Mouse (Mus musculus): Measurements from ENCODE around the gene Nt5dc2.

Gene Nt5dc2

GRCm38 (mm10) chr14:31134015-31135000, 3.5 kb downstream of the Nt5dc2 start:
- no peak for DNase-seq (ENCODE audit: low read depth in 2 of 2, low spot score in 2 of 2)

GRCm38 (mm10) chr14:31135495-31136410, 4.9 kb downstream of the Nt5dc2 start:
- no peak for DNase-seq (ENCODE audit: low read depth in 2 of 2, low spot score in 2 of 2)

GRCm38 (mm10) chr14:31136411-31137280, 5.8 kb downstream of the Nt5dc2 start:
- no peak for DNase-seq (ENCODE audit: low read depth in 2 of 2, low spot score in 2 of 2)

GRCm38 (mm10) chr14:31137281-31137595, 6.4 kb downstream of the Nt5dc2 start:
- no peak for DNase-seq (ENCODE audit: low read depth in 2 of 2, low spot score in 2 of 2)

- DNase-seq (ENCODE audit: low read depth in 2 of 2, low spot score in 2 of 2): no peak
Measured at GRCm38 (mm10) chr14:31137791-31138190, 6.9 kb downstream of the Nt5dc2 start.

- DNase-seq (ENCODE audit: low read depth in 2 of 2, low spot score in 2 of 2): no peak
Measured at GRCm38 (mm10) chr14:31138219-31138896, 7.5 kb downstream of the Nt5dc2 start.

- DNase-seq (ENCODE audit: low read depth in 2 of 2, low spot score in 2 of 2): no peak
Measured at GRCm38 (mm10) chr14:31138897-31139429, 8.1 kb downstream of the Nt5dc2 start.

GRCm38 (mm10) chr14:31139666-31140065, 8.8 kb downstream of the Nt5dc2 start:
- no peak for DNase-seq (ENCODE audit: low read depth in 2 of 2, low spot score in 2 of 2)

- DNase-seq (ENCODE audit: low read depth in 2 of 2, low spot score in 2 of 2): no peak
Measured at GRCm38 (mm10) chr14:31140141-31140540, 9.3 kb downstream of the Nt5dc2 start.

GRCm38 (mm10) chr14:31141011-31141410, 10.2 kb downstream of the Nt5dc2 start:
- DNase-seq (ENCODE audit: low read depth in 2 of 2, low spot score in 2 of 2): no peak

GRCm38 (mm10) chr14:31145694-31146093, 14.8 kb downstream of the Nt5dc2 start:
- no peak for DNase-seq (ENCODE audit: low read depth in 2 of 2, low spot score in 2 of 2)

GRCm38 (mm10) chr14:31160196-31161150, 29.6 kb downstream of the Nt5dc2 start:
- DNase-seq (ENCODE audit: low read depth in 2 of 2, low spot score in 2 of 2): no peak

- DNase-seq (ENCODE audit: low read depth in 2 of 2, low spot score in 2 of 2): no peak
Measured at GRCm38 (mm10) chr14:31161191-31161590, 30.3 kb downstream of the Nt5dc2 start.

GRCm38 (mm10) chr14:31161638-31162037, 30.8 kb downstream of the Nt5dc2 start:
- DNase-seq (ENCODE audit: low read depth in 2 of 2, low spot score in 2 of 2): no peak

- DNase-seq (ENCODE audit: low read depth in 2 of 2, low spot score in 2 of 2): no peak
Measured at GRCm38 (mm10) chr14:31164067-31164466, 33.2 kb downstream of the Nt5dc2 start.

- no peak for DNase-seq (ENCODE audit: low read depth in 2 of 2, low spot score in 2 of 2)
Measured at GRCm38 (mm10) chr14:31165010-31165409, 34.2 kb downstream of the Nt5dc2 start.

- no peak for DNase-seq (ENCODE audit: low read depth in 2 of 2, low spot score in 2 of 2)
Measured at GRCm38 (mm10) chr14:31165458-31165857, 34.6 kb downstream of the Nt5dc2 start.

GRCm38 (mm10) chr14:31165991-31166630, 35.3 kb downstream of the Nt5dc2 start:
- DNase-seq (ENCODE audit: low read depth in 2 of 2, low spot score in 2 of 2): no peak

Data from CD8-positive naive resting alpha-beta T cell, adult 2 months (primary cell).